Mouse (Mus musculus) heart, embryonic 13.5 days (tissue): ENCODE results near the gene Lpgat1. TPM values are rescaled to one million over a fixed set of nuclear protein-coding genes. Genes with fewer than 3 reads are reported as not detected.

Source experiments
- ATAC-seq: fragments of 200-750 bp; cut with Nextera tagmentation; 2 replicates; pipeline ENCODE4 v1.8.0; 2017; ENCODE audit warnings: moderate TSS enrichment; ENCODE audit not compliant: insufficient number of reproducible peaks, low FRiP score, low TSS enrichment; ENCODE audit errors: extremely low read depth
- H3K27ac ChIP-seq: fragments of 300-500 bp; sonication (generic); replicated peaks from 2 replicates; pipeline ENCODE4 v1.5.1; 2015; ENCODE audit warnings: moderate library complexity, mild to moderate bottlenecking, inconsistent platforms
- H3K27me3 ChIP-seq: fragments of 300-500 bp; sonication (generic); replicated peaks from 2 replicates; pipeline ENCODE4 v1.6.1; 2015; ENCODE audit warnings: mild to moderate bottlenecking, inconsistent platforms
- H3K36me3 ChIP-seq: fragments of 300-500 bp; sonication (generic); 2 replicates; pipeline ENCODE4 v1.6.1; 2015; ENCODE audit warnings: mild to moderate bottlenecking, inconsistent platforms
- H3K4me1 ChIP-seq: fragments of 300-500 bp; sonication (generic); 2 replicates; pipeline ENCODE4 v1.6.1; 2015; ENCODE audit warnings: inconsistent platforms
- H3K4me2 ChIP-seq: fragments of 300-500 bp; sonication (generic); 2 replicates; pipeline ENCODE4 v1.6.1; 2015; ENCODE audit warnings: inconsistent platforms, mild to moderate bottlenecking, moderate library complexity
- H3K4me3 ChIP-seq: fragments of 300-500 bp; sonication (generic); 2 replicates; pipeline ENCODE4 v1.5.1; 2015; ENCODE audit warnings: moderate library complexity, mild to moderate bottlenecking, inconsistent platforms
- H3K9ac ChIP-seq: fragments of 300-500 bp; sonication (generic); 2 replicates; pipeline ENCODE4 v1.6.1; 2015; ENCODE audit warnings: inconsistent platforms, mild to moderate bottlenecking, moderate library complexity
- H3K9me3 ChIP-seq: fragments of 300-500 bp; sonication (generic); 2 replicates; pipeline ENCODE4 v1.6.1; 2016; ENCODE audit warnings: inconsistent platforms
- WGBS: fragments of 180-500 bp; shearing (Covaris S2); methylation state at CpG from one replicate; pipeline ENCODE4 v1.1.7; 2015; ENCODE audit warnings: mixed read lengths; 5-methylcytosine and 5-hydroxymethylcytosine counted together
- polyA plus RNA-seq: library from polyadenylated mRNA; unstranded; fragments of >200 nt; fragmentation: Nextera tagmentation; extraction: Ambion mirVana; gene quantifications from 2 replicates; pipeline ENCODE4 v1.2.1, GENCODE M21; 2015

The Lpgat1 gene
- polyA plus RNA-seq, 1 experiment from 2014 or later, result 15.4 TPM

DNA sequence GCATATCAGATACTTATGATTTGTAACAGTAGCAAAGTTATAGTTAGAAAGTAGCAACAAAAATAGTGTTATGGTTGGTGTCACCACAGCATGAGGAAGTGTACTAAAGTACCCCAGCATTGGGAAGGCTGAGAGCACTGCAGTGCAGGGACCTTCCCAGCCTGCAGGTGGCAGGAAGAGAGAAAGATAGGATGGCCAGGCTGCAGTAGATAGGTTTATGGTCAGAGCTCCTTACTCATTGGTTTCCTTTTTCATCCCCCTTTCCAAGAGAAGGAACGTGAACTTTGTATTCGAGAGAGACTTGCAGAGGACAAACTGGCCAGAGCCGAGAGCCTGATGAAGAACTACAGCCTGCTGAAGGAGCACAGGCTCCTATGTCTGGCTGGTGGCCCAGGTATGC, 111.5 kb downstream of the Lpgat1 start:
- Histone ChIP-seq H3K36me3 (peaks cover 97% of the 10 kb centered on the region), H3K4me2 (no peak overlapping the region), H3K4me1 (no peaks in the 10 kb centered on the region), H3K27ac (no peak overlapping the region), H3K27me3 (no peaks in the 10 kb centered on the region), H3K9me3 (no peaks in the 10 kb centered on the region), H3K4me3 (no peak overlapping the region), H3K9ac (no peak overlapping the region)
- WGBS, result 85% methylated on average over 3 of the region's 3 CpGs
- no peak for ATAC-seq

DNA sequence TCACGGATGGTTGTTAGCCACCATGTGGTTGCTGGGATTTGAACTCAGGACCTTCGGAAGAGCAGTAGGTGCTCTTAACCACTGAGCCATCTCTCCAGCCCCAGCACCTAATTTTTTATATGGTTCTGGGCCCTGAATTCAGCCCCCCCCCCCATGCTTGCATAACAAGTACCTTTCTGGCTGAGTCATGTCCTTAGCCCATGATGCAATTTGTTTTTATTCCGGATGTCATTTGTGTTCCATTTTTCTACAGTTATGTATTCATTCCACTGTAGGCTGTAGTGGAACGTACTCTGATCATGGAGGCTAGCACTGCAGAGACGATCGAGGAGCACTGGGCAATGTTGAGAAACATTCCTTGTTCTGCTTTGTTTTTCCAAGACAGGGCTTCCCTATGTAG, 115.8 kb downstream of the Lpgat1 start:
- Histone ChIP-seq H3K4me1 (peaks cover 4% of the 10 kb centered on the region; the same call in 1 of the 2 replicates), H3K9ac (no peak overlapping the region), H3K4me2 (no peak overlapping the region), H3K27me3 (no peaks in the 10 kb centered on the region), H3K4me3 (no peak overlapping the region), H3K36me3 (peaks cover 55% of the 10 kb centered on the region), H3K9me3 (no peaks in the 10 kb centered on the region), H3K27ac (no peak overlapping the region)
- WGBS, result 92% methylated on average over 6 of the region's 6 CpGs
- no peak for ATAC-seq

Other genes starting within 250 kb of the Lpgat1 start
- 29.3 and 31.2 TPM in 2 replicates for gene Dtl, start 142.3 kb upstream of the Lpgat1 start, polyA plus RNA-seq
- 34.1 and 37.2 TPM in 2 replicates for gene Ints7, start 142.2 kb upstream of the Lpgat1 start, polyA plus RNA-seq
- gene Nek2, start 103.6 kb downstream of the Lpgat1 start, polyA plus RNA-seq, result 31.7 and 33.9 TPM in 2 replicates
- 1.2 and 1.8 TPM in 2 replicates for gene Slc30a1, start 188.9 kb downstream of the Lpgat1 start, polyA plus RNA-seq